Mouse (Mus musculus) cerebellum, adult 18-20 months (tissue): ENCODE measurements at regions not wholly inside any gene's neighbourhood (a gene's known extent, or its start where the extent isn't known, plus 50 kb on each side); places are given as distances from the start of the nearest gene placed in this dataset.

Experiments
- DNase-seq, 2 experiments: peaks; one replicate each; pipeline ENCODE4 v3.0.0; 2021

DNA sequence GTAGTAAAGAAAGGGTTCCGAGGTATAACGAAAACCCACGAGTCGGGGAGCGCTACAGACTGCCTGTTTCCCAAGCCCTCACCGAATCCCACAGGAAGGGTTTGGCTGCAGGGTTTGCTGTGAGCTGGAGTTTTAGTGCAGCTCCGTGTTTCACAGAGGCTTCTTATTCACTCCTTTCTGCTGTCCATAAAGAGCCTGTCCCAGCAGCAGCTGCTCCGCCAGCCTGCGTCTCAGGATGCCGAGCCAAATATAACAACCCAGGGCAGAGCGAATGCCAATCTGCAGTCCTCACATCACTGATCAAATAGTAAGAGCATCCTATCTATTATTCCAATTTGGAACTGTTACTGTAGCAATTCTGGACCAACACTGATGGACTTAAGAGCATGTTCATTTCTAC, 110.7 kb upstream of the Mpp6 start:
- no peak for DNase-seq

DNA sequence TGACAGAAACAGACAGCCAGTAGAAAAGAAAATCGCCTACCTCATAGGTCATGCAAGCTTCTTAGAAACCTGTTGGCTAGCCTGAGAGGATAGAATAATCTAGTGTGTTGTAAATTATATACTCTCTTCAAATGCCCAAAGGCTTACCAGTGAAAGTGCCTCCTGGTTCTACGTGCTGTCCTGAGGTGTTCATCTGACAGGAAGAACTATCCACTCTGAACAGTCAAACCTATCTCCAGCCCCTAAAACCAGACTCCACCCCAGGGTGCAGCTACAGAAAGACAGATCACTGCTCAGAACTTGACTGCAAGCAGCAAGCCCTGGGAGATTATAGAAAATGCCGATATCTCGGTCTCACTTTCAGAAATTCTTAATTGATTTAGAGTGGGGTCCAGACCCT, 102.0 kb upstream of the Mpp6 start:
- no peak for DNase-seq

DNA sequence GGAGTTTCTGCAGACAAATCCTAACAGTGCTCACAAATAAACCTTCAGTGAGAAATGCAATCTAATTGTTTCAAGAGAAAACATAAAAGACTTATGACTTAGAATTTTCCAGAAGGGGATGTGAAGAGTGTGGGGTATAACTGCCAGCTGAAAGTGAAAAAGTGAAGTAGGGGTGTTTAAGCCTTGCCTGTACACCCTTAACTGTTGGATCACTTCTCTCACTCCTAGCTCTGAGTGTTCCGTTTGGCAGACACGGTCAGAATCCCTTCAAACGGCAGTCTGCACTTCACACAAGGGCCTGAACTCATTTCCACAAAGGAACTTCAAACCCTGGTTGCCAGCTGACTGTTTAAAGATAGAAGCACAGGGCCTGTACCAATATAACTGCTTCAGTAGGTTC, 101.2 kb upstream of the Mpp6 start:
- no peak for DNase-seq

DNA sequence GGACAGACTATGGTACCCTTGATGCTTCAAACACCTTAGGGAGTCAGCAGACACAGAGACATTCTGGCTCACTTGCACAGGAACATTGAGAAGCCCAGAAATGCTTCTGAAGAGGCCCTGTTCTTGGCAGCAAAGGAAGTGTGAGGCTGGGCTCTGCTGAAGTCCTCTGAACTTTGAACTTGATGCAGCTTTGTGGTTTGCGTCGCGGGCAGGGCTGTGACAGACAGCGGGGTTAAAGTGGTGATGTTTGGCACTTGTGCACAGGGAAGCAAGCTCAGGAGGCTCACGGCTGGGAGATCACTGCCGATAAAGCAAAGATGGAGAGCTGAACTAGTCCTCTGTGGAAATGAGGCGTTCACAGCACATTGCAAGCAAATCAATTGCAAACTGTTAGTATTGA, 100.7 kb upstream of the Mpp6 start:
- DNase-seq = no peak

GRCm38 (mm10) chr6:50009856-50010255, 100.2 kb upstream of the Mpp6 start:
- no peak for DNase-seq

GRCm38 (mm10) chr6:50011071-50011470, 99.0 kb upstream of the Mpp6 start:
- DNase-seq = no peak

DNA sequence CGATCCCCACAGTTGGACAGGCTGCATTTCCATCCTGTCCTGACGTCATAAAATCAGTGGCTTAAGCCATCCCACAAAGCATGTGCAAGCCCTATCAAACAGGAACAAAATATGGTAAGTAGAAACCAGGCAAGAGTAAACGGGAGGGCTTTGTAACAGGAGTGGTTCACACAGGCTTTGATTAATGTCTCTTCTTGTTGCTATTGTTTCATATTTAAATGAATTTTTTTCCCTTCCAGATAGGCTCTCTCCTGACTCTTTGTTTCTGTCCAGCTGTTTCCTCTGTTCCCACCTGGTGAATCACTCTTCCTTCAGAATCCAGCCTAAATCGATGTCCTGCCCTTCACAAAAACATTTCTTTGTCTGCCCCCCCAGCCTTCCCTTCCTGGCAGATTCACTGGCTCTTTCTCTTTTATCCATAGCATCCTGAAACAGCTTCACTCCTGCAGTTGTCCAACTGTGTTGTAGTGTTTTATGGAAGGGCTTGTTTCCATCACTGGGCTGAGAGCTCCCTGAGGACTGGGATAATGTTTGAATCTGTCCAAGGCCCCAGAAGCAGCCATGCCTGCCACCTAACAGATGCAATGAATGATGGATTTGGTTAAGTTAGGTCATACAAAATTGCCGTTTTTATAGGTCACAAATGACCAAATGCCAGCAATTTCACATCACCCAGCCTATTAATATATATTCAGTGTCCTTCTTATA, 98.1 kb upstream of the Mpp6 start:
- DNase-seq = no peak

GRCm38 (mm10) chr6:50013067-50013466, 97.0 kb upstream of the Mpp6 start:
- no peak for DNase-seq

GRCm38 (mm10) chr6:50013842-50014241, 96.2 kb upstream of the Mpp6 start:
- DNase-seq = no peak

- no peak for DNase-seq
These were observed 82.1 kb upstream of the Mpp6 start for GRCm38 (mm10) chr6:50027981-50028380.

- no peak for DNase-seq
These were observed 80.0 kb upstream of the Mpp6 start for GRCm38 (mm10) chr6:50029895-50030515.

- no peak for DNase-seq
These were observed 78.7 kb upstream of the Mpp6 start for GRCm38 (mm10) chr6:50031356-50031755.

DNA sequence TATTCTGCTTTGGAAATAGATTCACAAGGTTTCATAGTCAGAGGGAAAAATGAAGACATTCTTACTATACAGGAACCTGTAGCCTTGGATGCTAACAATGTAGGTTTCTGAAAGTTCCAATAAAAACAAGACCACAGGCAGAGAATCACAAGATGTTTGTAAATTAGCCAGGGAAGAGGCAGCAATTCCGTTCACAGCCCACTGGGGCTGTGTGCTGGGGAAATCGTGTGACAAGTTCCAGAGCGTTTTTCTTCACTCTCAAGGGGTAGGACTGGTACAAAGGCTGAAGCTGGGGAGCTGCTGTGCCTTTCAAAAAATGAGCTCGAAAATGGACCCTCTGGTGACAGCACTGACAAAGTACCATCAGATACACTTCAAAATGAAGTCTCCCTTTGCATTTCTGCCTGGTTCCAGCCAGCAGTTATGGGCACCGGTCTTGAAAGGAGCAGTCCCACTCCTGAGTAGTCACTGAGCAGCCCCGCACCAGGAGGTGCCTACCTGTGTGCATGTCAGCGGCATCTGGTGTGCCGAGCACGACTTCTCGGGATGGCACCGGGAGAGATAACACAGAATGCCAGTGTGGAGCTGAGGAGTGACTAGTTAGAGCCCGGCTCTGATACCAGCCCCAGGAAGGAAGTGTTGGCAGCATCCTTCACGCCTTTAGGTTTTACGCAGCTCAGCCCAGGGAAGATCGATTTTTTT, 77.0 kb upstream of the Mpp6 start:
- peak in 1 of 2 experiments; percentile 6 for DNase-seq

GRCm38 (mm10) chr6:50037614-50038013, 72.4 kb upstream of the Mpp6 start:
- DNase-seq = no peak

- no peak for DNase-seq
These were observed 71.7 kb upstream of the Mpp6 start for GRCm38 (mm10) chr6:50038369-50038768.

DNA sequence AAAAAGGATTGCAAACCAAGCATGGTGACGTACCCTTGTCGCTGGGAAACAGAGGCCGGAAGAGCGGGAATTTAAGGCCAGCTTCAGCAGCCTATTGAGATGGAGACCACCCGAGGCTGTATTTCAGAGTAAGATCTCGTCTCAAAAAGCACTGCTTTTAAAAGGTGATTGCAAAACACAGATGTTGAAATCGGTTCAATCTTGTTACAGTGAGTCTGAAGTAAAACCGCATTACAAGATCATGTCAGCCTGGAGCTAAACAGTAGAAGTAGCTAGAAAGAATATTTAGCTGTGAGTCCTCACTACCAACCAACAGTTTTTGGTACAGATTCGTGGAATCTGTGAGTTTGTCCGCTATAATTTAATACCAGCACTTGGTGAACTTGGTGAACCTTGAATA, 69.0 kb upstream of the Mpp6 start:
- DNase-seq = no peak

DNA sequence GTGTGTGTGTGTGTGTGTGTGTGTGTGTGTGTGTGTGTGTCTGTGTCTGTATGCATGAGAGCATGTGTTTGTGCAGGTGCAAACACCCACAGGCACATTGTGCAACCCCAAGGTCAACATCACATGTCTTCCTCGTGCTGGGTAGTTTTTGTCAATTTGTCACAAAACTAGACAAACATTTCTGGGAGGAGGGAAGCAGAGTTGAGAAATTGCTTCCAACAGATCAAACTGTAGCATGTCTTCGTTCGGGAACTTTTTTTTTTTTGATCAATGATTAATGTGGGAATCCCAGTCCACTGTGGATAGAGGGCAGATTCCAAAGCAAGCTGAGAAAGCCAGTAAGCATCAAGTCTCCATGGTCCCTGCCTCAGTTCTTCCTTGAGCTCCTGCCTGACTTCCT, 67.9 kb upstream of the Mpp6 start:
- no peak for DNase-seq

GRCm38 (mm10) chr6:50044165-50044564, 65.9 kb upstream of the Mpp6 start:
- no peak for DNase-seq

DNA sequence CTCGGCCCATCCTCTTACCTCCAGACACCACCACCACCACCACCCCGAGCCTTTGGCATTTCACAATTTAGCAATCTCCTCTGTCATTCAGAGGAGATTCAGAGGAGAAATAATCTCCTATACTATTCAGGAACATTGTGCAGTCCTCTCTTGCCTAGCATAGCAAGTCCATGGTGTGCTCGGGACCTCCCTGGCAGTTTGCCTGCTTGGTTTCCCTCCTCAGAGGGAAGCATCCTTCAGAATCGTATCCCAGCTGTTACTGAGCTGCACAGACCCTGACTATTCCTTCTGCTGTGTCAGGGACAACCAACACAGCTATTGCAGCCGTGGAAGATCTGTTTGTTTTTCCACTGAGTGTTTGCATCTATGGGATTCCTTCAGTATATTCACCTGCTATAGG, 63.3 kb upstream of the Mpp6 start:
- DNase-seq = no peak

- no peak for DNase-seq
These were observed 57.6 kb upstream of the Mpp6 start for GRCm38 (mm10) chr6:50052416-50052815.

DNA sequence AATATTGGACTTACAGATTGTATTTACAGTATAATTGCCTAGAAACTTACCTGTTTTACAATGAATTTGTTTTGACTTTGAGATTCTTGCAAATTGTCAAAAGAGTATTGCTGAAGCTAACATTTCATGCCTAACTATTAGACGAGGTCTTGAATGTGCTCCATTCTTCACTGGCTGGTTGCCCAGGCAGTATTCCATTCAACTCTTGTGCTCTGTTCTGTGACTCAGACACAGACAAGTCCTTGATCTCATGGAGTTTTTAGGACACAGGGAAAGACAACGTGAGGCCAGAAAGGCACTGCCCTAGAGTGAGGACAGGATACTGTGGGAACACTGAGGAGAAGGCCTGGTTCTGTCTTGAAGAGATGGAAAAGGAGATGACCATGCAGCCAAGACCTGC, 57.0 kb upstream of the Mpp6 start:
- no peak for DNase-seq

DNA sequence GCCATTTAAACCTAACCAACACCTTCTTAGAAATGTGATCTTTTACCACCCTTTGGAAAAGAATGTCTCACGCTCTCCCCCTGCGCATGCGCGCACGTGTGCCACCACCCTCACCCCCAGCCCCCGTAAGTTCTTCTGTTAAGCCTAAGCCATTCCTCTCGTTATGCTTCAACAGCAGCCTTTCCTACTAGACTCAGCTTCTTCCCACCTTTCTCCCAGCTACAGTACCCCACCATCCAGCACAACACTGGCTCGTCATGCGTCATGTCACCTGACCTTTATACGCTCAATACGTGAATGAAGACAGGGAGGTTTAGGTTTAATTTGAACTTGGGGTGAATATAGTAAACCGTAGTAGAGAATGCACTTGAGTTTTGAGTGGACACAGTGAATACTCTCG, 55.8 kb upstream of the Mpp6 start:
- DNase-seq = no peak

GRCm38 (mm10) chr6:50058596-50058995, 51.4 kb upstream of the Mpp6 start:
- no peak for DNase-seq

- no peak for DNase-seq
These were observed 50.1 kb upstream of the Mpp6 start for GRCm38 (mm10) chr6:50059917-50060316.
